ENCODE assay signal across 27 mouse cellular contexts in the genomic region with DNA sequence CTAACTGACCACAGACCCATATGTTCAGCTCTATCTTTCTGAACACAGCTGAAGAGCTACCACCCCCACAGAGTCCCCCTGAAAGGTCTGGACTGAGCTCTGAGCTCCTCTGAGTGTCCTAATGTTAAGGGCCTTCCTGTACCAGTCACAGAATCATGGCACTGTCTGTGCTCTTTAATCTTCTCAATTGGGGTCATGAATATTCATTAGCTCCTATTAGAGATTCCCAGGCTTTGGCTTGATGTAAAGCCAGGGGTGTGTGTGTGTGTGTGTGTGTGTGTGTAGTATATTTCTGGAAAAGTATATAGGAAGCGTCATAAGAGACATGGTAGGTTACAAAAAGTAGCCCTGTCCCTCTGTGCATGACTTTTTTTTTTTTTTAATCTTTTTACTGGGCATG. TPM values are rescaled to one million over a fixed set of nuclear protein-coding genes. Genes with fewer than 3 reads are reported as not detected.
"Had no signal": no experiment of that assay in that cellular context is flagged by ENCODE, and none has a peak within 500 bp of the region (broad histone marks: within the 10 kb centered on the region; RNA-seq: fewer than 3 reads in every experiment).

No protein-coding gene starts in this region.

- H3K27me3 ChIP-seq: limb, embryonic 13.5 days; midbrain, embryonic 15.5 days; neural tube, embryonic 15.5 days had no signal

- H3K27ac ChIP-seq: kidney, postnatal 0 days; layer of hippocampus, adult 2 months; limb, embryonic 10.5 days; limb, embryonic 13.5 days; midbrain, embryonic 15.5 days; neural tube, embryonic 15.5 days; stomach, postnatal 0 days had no signal

- H3K9ac ChIP-seq: limb, embryonic 13.5 days; liver, embryonic 15.5 days; midbrain, embryonic 15.5 days; neural tube, embryonic 15.5 days had no signal

- H3K4me1 ChIP-seq: midbrain, embryonic 15.5 days; neural tube, embryonic 15.5 days had no signal

- H3K4me2 ChIP-seq: limb, embryonic 13.5 days; midbrain, embryonic 11.5 days; midbrain, embryonic 15.5 days; neural tube, embryonic 15.5 days had no signal

- H3K4me3 ChIP-seq: layer of hippocampus, adult 2 months; limb, embryonic 10.5 days; limb, embryonic 13.5 days; liver, embryonic 15.5 days; midbrain, embryonic 15.5 days; myocyte; neural tube, embryonic 15.5 days had no signal

- H3K9me3 ChIP-seq: limb, embryonic 10.5 days; limb, embryonic 13.5 days; liver, embryonic 15.5 days; midbrain, embryonic 15.5 days; neural tube, embryonic 15.5 days had no signal

- H3K36me3 ChIP-seq: limb, embryonic 10.5 days; limb, embryonic 13.5 days; liver, embryonic 15.5 days; midbrain, embryonic 15.5 days; neural tube, embryonic 15.5 days had no signal

- ATAC-seq: intestine, embryonic 16.5 days; midbrain, embryonic 15.5 days had no signal

- DNase-seq: kidney, adult 18-20 months; kidney, adult 9 months; kidney, postnatal 25 days; layer of hippocampus, adult 9-11 months; liver; lung, adult 2 months; lung, postnatal 14 days; lung, postnatal 4 days; right cerebral cortex, adult 18-20 months; right cerebral cortex, postnatal 14 days; right cerebral cortex, postnatal 4 days; thymus, adult 2 months; thymus, postnatal 14 days; thymus, postnatal 4 days had no signal

RNA-seq across cellular contexts. Expression of a gene that starts 21.0 kb away (rescaled TPM):
- total RNA-seq: megakaryocyte progenitor cell, adult 5-6 weeks; monocyte, adult 5-6 weeks had no signal
